Mouse (Mus musculus): ENCODE results near the gene Tsacc. TPM values are rescaled to one million over a fixed set of nuclear protein-coding genes. Genes with fewer than 3 reads are reported as not detected.
"Not testable (repeated sequence)": the region's sequence is repeated elsewhere in the genome, so short reads cannot be mapped to it uniquely, and the experiment has no call there.

Gene Tsacc
- polyA plus RNA-seq, 1 experiment from 2014 or later = 7.4 TPM

- WGBS = 84% methylated on average over 2 of the region's 2 CpGs
- Histone ChIP-seq H3K9me3 (replicated peaks; ENCODE audit: control insufficient read depth, low read length) (no peaks in the 10 kb centered on the region), H3K27me3 (replicated peaks; ENCODE audit: control insufficient read depth, insufficient read depth, low read length) (no peaks in the 10 kb centered on the region), H3K9ac (ENCODE audit: low read length) (no peak overlapping the region), H3K4me3 (ENCODE audit: low read depth, low read length) (no peak overlapping the region), H3K27ac (ENCODE audit: low read depth, low read length) (no peak overlapping the region), H3K36me3 (ENCODE audit: control insufficient read depth, insufficient read depth, low read length) (no peaks in the 10 kb centered on the region), H3K4me2 (ENCODE audit: low read length) (no peak overlapping the region), H3K4me1 (ENCODE audit: control insufficient read depth, insufficient read depth, low read length) (no peaks in the 10 kb centered on the region)
- no peak for ATAC-seq
- no peak for DNase-seq (ENCODE audit: low spot score)
These were observed 20.7 kb downstream of the Tsacc start for GRCm38 (mm10) chr3:88276121-88276520.

- WGBS = 97% methylated on average over 4 of the region's 4 CpGs
- no peak overlapping the region for H3K4me2 ChIP-seq (ENCODE audit: low read length)
- no peak overlapping the region for H3K9ac ChIP-seq (ENCODE audit: low read length)
- no peaks in the 10 kb centered on the region for H3K27me3 ChIP-seq (replicated peaks; ENCODE audit: control insufficient read depth, insufficient read depth, low read length)
- ATAC-seq (no peak), DNase-seq (ENCODE audit: low spot score) (no peak)
- no peak overlapping the region for H3K27ac ChIP-seq (ENCODE audit: low read depth, low read length)
- H3K36me3 ChIP-seq (ENCODE audit: control insufficient read depth, insufficient read depth, low read length) = no peaks in the 10 kb centered on the region
- H3K4me3 ChIP-seq (ENCODE audit: low read depth, low read length) = no peak overlapping the region
- no peaks in the 10 kb centered on the region for H3K9me3 ChIP-seq (replicated peaks; ENCODE audit: control insufficient read depth, low read length)
- H3K4me1 ChIP-seq (ENCODE audit: control insufficient read depth, insufficient read depth, low read length) = no peaks in the 10 kb centered on the region
These were observed 22.8 kb downstream of the Tsacc start for GRCm38 (mm10) chr3:88274002-88274401.

- Histone ChIP-seq H3K4me2 (ENCODE audit: low read length) (no peak overlapping the region), H3K27ac (ENCODE audit: low read depth, low read length) (no peak overlapping the region), H3K9me3 (replicated peaks; ENCODE audit: control insufficient read depth, low read length) (no peaks in the 10 kb centered on the region), H3K9ac (ENCODE audit: low read length) (no peak overlapping the region), H3K4me3 (ENCODE audit: low read depth, low read length) (no peak overlapping the region), H3K27me3 (replicated peaks; ENCODE audit: control insufficient read depth, insufficient read depth, low read length) (no peaks in the 10 kb centered on the region), H3K36me3 (ENCODE audit: control insufficient read depth, insufficient read depth, low read length) (no peaks in the 10 kb centered on the region), H3K4me1 (ENCODE audit: control insufficient read depth, insufficient read depth, low read length) (no peaks in the 10 kb centered on the region)
- WGBS = 93% methylated on average over 3 of the region's 3 CpGs
- no peak for ATAC-seq
- DNase-seq (ENCODE audit: low spot score) = no peak
These were observed 24.9 kb downstream of the Tsacc start for GRCm38 (mm10) chr3:88271859-88272258.

GRCm38 (mm10) chr3:88271298-88271697 is 25.5 kb downstream of the Tsacc start:
- not testable (repeated sequence) for H3K36me3 ChIP-seq (ENCODE audit: control insufficient read depth, insufficient read depth, low read length); H3K9ac ChIP-seq (ENCODE audit: low read length); H3K27ac ChIP-seq (ENCODE audit: low read depth, low read length); H3K4me3 ChIP-seq (ENCODE audit: low read depth, low read length); H3K9me3 ChIP-seq (replicated peaks; ENCODE audit: control insufficient read depth, low read length); ATAC-seq; H3K27me3 ChIP-seq (replicated peaks; ENCODE audit: control insufficient read depth, insufficient read depth, low read length); H3K4me2 ChIP-seq (ENCODE audit: low read length); H3K4me1 ChIP-seq (ENCODE audit: control insufficient read depth, insufficient read depth, low read length); DNase-seq (ENCODE audit: low spot score)
- WGBS = 88% methylated on average over 2 of the region's 2 CpGs

GRCm38 (mm10) chr3:88268991-88269390 is 27.8 kb downstream of the Tsacc start:
- WGBS = 88% methylated on average over 5 of the region's 5 CpGs
- no peak overlapping the region for H3K4me3 ChIP-seq (ENCODE audit: low read depth, low read length)
- H3K27me3 ChIP-seq (replicated peaks; ENCODE audit: control insufficient read depth, insufficient read depth, low read length) = no peaks in the 10 kb centered on the region
- no peak for ATAC-seq
- H3K9me3 ChIP-seq (replicated peaks; ENCODE audit: control insufficient read depth, low read length) = no peaks in the 10 kb centered on the region
- H3K27ac ChIP-seq (ENCODE audit: low read depth, low read length) = no peak overlapping the region
- H3K9ac ChIP-seq (ENCODE audit: low read length) = no peak overlapping the region
- H3K4me1 ChIP-seq (ENCODE audit: control insufficient read depth, insufficient read depth, low read length) = no peaks in the 10 kb centered on the region
- H3K4me2 ChIP-seq (ENCODE audit: low read length) = no peak overlapping the region
- no peaks in the 10 kb centered on the region for H3K36me3 ChIP-seq (ENCODE audit: control insufficient read depth, insufficient read depth, low read length)
- DNase-seq (ENCODE audit: low spot score) = no peak

- not testable (repeated sequence) for H3K4me1 ChIP-seq (ENCODE audit: control insufficient read depth, insufficient read depth, low read length); H3K27me3 ChIP-seq (replicated peaks; ENCODE audit: control insufficient read depth, insufficient read depth, low read length); H3K4me2 ChIP-seq (ENCODE audit: low read length); H3K36me3 ChIP-seq (ENCODE audit: control insufficient read depth, insufficient read depth, low read length); ATAC-seq; H3K9ac ChIP-seq (ENCODE audit: low read length); H3K9me3 ChIP-seq (replicated peaks; ENCODE audit: control insufficient read depth, low read length); H3K4me3 ChIP-seq (ENCODE audit: low read depth, low read length); DNase-seq (ENCODE audit: low spot score); H3K27ac ChIP-seq (ENCODE audit: low read depth, low read length)
- 87% methylated on average over 6 of the region's 6 CpGs for WGBS
These were observed 28.8 kb downstream of the Tsacc start for GRCm38 (mm10) chr3:88268014-88268413.

- no peak for DNase-seq (ENCODE audit: low spot score)
- Histone ChIP-seq H3K4me1 (ENCODE audit: control insufficient read depth, insufficient read depth, low read length) (no peaks in the 10 kb centered on the region), H3K27me3 (replicated peaks; ENCODE audit: control insufficient read depth, insufficient read depth, low read length) (0 out of 2 replicates have a peak, but pooled peaks cover 2% of the 10 kb centered on the region), H3K27ac (ENCODE audit: low read depth, low read length) (no peak overlapping the region), H3K4me3 (ENCODE audit: low read depth, low read length) (no peak overlapping the region), H3K9ac (ENCODE audit: low read length) (no peak overlapping the region), H3K9me3 (replicated peaks; ENCODE audit: control insufficient read depth, low read length) (no peaks in the 10 kb centered on the region), H3K4me2 (ENCODE audit: low read length) (no peak overlapping the region), H3K36me3 (ENCODE audit: control insufficient read depth, insufficient read depth, low read length) (no peaks in the 10 kb centered on the region)
- 81% methylated on average over 3 of the region's 3 CpGs for WGBS
- ATAC-seq = no peak
These were observed 34.5 kb downstream of the Tsacc start for GRCm38 (mm10) chr3:88262346-88262745.

GRCm38 (mm10) chr3:88256382-88256781 is 40.4 kb downstream of the Tsacc start:
- Histone ChIP-seq H3K4me3 (ENCODE audit: low read depth, low read length) (no peak overlapping the region), H3K36me3 (ENCODE audit: control insufficient read depth, insufficient read depth, low read length) (no peaks in the 10 kb centered on the region), H3K9ac (ENCODE audit: low read length) (no peak overlapping the region), H3K4me2 (ENCODE audit: low read length) (no peak overlapping the region), H3K27ac (ENCODE audit: low read depth, low read length) (no peak overlapping the region), H3K9me3 (replicated peaks; ENCODE audit: control insufficient read depth, low read length) (no peaks in the 10 kb centered on the region), H3K27me3 (replicated peaks; ENCODE audit: control insufficient read depth, insufficient read depth, low read length) (peaks cover 4% of the 10 kb centered on the region), H3K4me1 (ENCODE audit: control insufficient read depth, insufficient read depth, low read length) (peaks cover 6% of the 10 kb centered on the region; the same call in 1 of the 2 replicates)
- 88% methylated on average over 7 of the region's 7 CpGs for WGBS
- ATAC-seq = no peak
- DNase-seq (ENCODE audit: low spot score) = no peak

- Histone ChIP-seq H3K27me3 (replicated peaks; ENCODE audit: control insufficient read depth, insufficient read depth, low read length) (peaks cover 4% of the 10 kb centered on the region), H3K27ac (ENCODE audit: low read depth, low read length) (no peak overlapping the region), H3K36me3 (ENCODE audit: control insufficient read depth, insufficient read depth, low read length) (no peaks in the 10 kb centered on the region), H3K4me2 (ENCODE audit: low read length) (no peak overlapping the region), H3K4me1 (ENCODE audit: control insufficient read depth, insufficient read depth, low read length) (peaks cover 6% of the 10 kb centered on the region; the same call in 1 of the 2 replicates), H3K4me3 (ENCODE audit: low read depth, low read length) (no peak overlapping the region), H3K9ac (ENCODE audit: low read length) (no peak overlapping the region), H3K9me3 (replicated peaks; ENCODE audit: control insufficient read depth, low read length) (no peaks in the 10 kb centered on the region)
- DNase-seq (ENCODE audit: low spot score) (peak; percentile 42), ATAC-seq (no peak)
- 68% methylated on average over 6 of the region's 6 CpGs for WGBS
These were observed 40.8 kb downstream of the Tsacc start for GRCm38 (mm10) chr3:88255950-88256349.
